Mouse (Mus musculus) gastrocnemius, postnatal 25 days (tissue): ENCODE data around the gene Sgcb. TPM values are rescaled to one million over a fixed set of nuclear protein-coding genes. Genes with fewer than 3 reads are reported as not detected.
"Not testable (repeated sequence)": the region's sequence is repeated elsewhere in the genome, so short reads cannot be mapped to it uniquely, and the experiment has no call there.

Experiments
- DNase-seq: peaks from one replicate; pipeline ENCODE4 v3.0.0; 2022
- total RNA-seq, 2 experiments: library from RNA; stranded (reverse); gene quantifications; 1 replicate in 1 of 2; 2 replicates in 1 of 2; pipeline ENCODE4 v1.2.3; 2021

The Sgcb gene
- total RNA-seq, 2 experiments from 2014 or later = 96.5 TPM

DNA sequence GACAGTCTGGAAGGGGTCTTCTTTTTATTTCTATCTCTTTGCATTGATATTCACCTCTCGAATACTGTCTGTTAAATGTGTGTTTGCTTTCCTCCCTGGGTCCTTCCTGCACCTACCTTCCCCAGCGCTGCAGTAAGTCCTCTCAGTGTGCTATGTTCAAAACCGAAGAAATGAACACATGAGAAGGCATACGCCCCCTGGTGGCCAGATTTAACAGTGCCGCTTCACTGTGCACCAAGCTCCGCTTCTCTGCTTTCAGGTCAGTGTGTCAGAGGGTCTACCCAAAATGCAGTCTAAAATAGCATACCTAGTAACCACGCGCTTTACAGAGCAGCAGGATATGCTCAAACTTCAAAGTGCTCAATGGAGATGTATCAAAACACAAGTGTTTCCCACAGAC lies 14.4 kb downstream of the Sgcb start:
- DNase-seq = peak; percentile 31

DNA sequence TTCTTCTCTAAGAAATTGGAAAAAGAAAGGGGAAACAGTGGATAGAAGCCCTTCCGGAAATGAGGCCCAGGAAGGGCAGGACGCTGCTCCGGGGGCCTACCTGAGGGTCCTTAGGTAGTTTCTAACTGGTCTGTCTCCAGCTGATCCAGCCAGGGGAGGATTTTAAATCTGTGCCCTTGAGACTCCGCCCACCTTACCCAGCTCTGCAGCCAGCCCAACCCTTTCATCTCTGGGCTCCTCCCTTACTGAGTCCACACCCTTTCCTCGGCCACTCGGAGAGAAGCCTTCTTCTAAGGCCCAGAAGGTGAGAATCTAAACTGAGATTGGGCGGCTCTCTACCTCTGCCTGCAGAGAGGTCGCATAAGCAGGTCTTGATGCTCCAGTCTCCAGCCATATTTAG lies 15.3 kb downstream of the Sgcb start, which contains the start of gene Lrrc66:
Gene Lrrc66 (minus strand): TSS at position 236 of the 400 bp plus-strand sequence.
- DNase-seq = no peak

DNA sequence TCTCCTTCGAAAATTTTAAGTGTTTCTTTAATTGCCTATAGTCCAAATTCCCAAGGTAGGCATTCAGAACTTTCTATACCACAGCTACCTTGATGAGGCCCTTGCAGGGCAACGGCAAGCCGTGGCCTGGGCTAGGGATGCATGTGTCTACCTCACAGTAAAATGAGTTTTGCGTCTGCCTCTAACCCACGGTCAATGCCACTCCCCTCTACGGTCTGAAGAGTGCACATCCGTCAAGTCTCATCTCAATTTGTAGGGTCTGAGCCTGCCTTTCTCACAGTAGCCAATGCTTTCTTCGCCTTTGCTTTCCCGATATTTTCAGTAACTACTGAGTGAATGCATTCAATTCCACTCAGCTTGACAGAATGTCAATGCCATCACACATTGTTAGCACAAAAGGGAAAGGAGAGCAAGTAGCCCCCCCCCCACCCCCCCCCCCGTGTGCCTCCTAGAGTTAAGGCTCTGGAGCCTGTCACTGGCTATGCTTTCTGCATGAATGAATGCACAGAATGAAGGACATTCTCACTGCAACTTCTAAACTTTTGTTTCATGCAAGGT lies 16.5 kb downstream of the Sgcb start:
- no peak for DNase-seq

DNA sequence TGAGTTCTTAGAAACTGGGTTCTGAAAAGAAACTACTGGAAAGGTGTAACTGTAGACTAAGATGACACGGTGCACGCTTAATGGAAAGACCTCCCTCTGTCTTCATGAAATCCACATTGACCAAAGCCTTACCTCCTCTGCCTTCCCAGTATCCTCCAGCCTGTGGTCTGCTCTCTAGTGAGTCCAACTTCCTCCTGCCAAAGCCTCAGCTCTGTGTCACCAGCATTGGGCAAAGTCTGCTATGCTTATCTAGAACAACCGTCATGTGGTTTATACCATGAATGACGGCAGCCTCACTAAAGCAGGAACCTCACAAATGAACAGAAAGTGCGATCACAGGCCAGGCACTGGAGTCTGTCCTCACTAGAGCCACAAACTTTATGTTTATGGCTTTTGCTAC lies 17.4 kb downstream of the Sgcb start:
- no peak for DNase-seq

DNA sequence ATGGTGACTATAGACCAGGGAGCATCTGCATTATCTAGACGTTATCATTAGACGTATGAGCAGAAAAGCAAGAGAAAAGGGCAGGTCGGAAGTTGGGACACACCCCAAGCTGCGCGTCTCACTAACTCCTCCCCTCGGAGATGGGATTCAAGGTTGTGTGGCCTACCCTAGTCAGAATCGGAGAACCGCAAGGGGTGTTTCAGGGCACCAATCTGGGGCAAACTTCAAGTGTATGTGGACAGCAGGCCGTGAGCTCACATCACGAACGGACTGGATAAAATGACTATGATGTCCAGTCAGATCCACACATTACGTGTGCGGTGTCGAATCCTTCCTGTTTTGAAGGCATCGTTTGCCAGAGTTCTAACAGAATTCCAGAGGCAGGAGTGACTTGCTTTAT lies 19.6 kb downstream of the Sgcb start:
- DNase-seq = no peak

DNA sequence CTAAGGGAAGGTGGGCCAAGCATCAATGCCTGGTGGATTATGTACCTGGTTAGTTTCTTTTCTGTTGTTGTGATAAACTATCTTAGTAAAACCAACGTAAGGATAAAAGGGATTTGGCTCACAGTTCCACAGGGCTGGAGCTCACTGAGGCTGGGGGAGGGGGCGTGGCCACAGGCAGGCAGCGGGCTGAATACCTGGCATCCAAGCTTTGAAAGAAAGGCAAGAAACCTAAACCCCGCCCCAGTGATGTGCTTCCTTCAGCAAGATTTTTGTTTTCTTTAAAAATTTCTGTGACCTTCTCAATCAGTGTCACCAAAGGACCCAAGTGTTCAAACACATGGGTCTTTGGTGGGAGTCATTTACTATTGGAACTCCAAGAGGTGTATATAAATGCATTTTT lies 20.0 kb downstream of the Sgcb start:
- DNase-seq = no peak

DNA sequence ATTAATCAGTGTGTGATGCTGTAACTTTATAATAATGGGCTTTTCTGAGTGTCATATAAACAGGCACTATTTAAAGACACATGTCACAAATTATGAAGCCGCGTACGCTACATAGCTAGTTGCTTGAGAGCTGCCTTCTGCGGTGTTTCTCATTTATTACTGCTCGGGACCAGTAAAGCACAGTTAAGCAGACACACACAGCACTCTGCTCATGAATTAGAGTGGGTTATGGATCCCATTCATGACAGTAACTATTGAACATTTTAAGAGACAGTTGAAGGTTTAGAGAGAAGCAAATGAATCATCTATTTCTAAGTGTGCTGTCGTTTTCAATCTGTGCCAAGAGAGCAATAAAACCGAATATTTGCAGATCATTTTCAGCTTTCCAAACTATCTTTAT lies 20.7 kb downstream of the Sgcb start:
- DNase-seq = no peak

DNA sequence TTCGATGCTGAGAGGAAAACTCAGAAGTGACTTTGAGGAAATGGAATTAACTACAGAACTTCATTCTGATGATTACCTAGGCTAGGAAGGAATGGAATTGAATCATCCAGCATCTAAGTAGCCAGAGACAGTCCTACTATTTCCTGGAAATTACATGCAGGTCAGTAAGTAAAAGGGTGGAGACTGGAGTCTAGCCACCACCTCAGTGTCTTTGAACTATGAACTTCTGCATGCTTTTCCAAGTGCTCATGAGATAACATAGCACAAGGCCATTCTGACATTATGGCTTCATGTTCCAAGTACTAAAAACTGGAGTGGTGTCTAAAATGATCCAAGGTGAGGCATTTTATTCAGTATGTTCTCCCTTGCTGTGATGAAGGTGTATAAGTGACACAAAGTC lies 22.1 kb downstream of the Sgcb start:
- no peak for DNase-seq

DNA sequence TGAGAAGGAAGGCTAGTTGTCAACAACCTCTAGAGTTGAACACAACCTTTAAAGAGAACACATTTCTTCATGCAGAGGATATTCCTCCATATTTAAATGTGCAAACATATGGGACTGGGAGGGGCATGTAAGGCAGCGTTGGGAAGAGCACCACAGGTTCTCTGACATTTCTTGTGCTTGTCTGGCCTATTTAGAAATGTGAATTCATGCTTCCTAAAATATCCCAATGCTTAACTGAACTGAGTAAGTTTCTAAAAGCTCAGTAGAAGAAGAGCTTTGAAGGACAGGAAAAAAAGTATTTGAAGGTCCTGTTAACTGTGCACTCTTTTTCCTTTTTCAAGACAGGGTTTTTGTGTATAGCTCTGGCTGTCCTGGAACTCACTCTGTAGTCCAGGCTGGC lies 28.6 kb downstream of the Sgcb start:
- no peak for DNase-seq

DNA sequence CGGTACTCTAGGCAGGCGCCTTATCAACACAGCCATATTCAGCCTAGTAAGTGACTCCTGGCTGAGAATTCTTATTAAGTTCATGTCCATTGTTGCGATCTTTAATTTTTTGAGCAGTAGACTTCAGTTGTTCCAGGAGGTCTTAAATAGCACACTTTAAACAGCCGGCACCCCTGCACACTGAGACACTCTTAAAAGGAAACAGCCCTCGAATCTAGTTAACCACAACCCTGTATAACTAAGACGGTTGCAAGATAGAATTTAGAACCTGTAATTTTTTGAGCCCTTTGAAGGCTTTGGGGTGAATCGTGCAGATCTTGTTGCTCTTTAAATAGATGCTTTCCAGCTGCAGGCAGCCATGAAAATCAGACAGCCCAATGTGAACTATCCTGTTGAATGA lies 32.4 kb downstream of the Sgcb start:
- DNase-seq = no peak

DNA sequence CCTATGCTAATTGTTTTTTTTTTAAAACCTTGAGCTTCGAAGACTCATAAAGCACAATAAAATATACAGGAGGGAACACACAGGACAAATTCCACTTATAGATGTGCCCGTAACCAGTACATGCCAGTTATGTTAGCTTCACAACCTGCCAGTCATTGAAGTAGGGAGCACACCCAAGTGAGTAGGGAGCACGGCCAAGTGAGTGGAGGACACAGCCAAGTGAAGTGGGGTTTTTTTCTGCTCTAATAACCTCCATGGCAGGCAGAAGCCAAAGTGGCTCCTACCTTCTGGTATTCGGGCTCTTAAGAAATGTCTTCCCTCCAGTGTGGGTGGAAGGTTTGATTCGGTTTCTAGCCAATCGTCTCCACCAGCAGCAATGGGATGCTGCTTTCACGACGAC lies 34.3 kb downstream of the Sgcb start:
- no peak for DNase-seq

DNA sequence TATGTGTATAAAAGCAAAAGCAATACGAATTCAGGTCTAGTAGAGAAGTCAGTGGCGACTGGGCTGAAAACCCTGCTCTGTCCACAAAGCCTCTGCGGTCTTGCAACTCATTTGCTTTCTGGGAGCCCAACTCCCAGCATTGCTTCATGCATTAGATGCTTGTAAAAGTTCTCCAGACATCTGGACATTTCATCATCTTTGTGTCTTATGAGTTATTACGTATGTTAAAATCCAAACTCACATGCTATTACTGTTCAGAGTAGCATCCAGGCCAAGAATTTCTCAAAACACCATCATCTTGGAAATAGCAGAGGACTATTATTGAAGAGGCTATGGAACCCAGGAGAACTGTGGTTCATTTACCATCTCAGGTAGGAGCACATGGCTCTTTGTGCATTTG lies 36.5 kb downstream of the Sgcb start:
- DNase-seq = no peak

DNA sequence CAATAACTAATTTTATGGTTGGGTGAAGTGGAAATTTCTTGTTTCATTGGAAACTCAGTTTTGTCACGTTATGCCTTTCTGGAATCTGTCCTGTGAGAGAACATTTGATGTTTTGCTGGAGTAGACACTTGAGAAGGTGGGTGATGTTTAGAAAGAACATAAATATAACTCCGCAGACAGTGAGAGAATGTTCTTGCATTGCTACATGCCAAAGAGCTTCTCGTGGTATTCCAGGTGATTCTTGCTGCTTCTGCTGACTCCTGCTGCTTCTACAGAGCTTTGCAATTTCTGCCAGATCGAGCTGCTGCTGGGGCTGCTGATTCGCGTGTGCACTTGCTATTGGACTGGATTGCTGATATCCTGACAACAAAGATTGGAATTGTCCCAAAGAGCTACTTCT lies 42.6 kb downstream of the Sgcb start:
- DNase-seq = no peak

DNA sequence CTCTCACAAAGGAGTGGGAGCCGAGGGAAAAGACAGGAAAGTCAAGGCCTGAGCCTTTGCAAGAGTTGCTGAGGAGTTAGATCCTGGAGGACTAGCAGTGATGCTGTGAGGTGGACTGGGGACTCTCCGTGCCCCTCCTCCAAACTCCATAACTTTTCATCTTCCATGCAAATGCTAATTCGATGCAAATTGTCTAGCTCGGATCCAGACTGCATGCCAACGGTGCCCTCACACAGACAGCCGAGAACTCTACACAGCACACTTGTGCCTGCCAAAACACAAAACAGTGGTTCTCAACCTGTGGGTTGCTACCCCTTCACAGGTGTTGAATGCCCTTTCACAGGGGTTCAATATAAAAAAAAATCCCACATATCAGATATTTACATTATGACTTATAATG lies 43.0 kb downstream of the Sgcb start:
- no peak for DNase-seq

DNA sequence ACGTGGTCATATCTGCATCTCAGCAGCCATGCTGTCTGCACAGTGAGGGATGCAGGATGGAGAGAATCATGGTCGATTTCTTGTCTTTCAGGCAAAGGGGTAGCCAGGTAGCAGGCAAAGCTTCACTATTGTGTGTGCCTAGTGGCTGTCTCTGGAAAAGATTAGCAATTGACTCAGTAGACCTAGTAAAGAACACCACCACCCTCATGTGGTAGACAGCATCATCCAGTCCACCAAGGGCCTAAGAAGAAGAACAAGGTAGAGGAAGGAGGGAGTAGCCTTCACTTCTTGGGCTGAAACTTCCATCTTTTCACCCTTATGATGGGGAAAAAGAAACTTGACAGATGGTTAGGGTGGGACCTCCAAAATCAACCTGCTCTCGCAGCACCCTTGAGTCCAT lies 44.7 kb downstream of the Sgcb start:
- DNase-seq = no peak

DNA sequence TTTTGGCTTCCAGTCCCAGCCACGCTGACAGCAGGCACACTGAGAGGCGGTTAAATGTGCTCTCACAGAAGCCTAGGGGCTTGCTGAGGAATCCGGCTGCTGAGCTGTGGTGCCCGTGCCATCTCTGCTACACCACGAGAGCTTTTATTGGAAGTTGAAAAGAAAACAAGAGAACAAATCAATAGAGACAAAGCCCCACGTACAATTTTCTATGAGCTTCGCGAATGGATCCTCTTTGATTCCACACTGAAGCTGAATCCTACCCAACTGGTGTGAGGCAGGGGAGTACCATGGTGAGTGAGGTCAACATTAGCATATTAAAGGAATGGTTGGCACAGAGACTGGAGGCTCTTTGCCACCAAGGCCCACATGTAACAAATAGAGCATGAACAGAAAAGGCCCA lies 46.2 kb downstream of the Sgcb start:
- DNase-seq = no peak

DNA sequence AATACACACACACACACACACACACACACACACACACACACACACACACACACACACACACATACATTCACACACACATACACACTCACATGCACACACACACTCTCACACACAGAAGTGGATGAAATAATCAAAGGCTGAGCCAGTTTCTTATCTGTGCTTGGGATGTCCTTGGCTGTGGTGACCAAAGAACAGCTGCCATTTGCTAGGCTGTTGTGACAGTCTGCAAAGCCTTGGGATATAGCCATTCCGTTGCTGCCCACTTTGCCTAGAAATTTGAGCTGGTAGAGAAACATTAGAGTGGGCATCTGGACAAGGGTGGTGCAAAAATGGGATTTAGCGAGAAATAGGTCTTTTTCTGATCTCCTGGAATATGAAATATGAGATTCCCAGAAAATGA lies 47.6 kb downstream of the Sgcb start:
- DNase-seq = no peak

DNA sequence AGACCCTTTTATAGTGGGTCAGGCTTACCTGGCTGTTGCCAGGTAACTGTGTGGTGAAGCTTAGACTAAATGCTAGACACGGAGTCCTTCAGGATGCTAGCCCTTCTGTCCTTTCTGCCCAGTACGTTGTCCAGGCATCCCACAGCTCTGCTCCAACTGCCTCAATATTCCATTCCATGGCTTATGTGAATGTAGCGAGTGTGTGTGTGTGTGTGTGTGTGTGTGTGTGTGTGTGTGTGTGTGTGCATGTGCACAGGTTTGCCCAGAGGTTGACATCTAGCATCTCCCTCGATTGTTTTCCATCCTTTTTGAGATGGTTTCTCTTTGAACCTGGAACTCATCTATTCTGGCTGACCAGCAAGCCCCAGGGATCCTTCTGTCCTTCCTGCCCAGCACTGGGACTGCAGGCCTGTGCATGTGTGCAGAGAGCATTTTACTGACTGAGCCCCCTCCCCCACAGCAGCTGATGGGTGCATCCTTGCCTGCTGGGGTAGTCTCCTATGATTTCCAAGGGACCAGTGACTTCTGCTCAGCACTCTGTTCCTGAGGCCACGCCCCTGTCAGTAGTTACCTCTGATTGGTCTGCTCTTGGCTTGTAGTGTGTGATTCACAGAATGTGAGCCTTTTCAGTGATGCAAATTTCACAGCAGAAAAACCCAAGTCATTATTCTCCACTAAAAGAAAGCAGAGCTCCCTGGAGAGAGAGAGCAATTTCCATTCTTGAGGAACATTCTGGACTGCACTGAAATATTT lies 48.5 kb downstream of the Sgcb start:
- DNase-seq = no peak

DNA sequence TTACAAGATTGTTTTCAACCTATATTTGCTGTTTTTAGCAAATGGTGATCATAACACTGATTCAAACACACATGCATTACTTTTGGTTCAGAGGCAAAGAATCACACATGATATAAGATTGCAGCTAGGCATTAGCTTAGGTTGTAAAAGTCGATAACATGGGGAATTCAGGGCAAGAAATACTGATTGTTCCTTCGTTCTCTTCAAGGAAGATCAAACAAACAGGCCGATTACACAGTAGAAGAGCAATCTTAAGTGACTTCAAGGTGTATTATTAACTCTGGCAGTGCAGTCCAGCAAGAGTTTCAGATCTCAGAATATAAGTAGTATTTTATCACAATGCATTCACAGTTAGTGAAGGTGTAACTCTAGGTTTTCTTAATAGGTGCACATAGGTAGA lies 60.5 kb downstream of the Sgcb start:
- no peak for DNase-seq

DNA sequence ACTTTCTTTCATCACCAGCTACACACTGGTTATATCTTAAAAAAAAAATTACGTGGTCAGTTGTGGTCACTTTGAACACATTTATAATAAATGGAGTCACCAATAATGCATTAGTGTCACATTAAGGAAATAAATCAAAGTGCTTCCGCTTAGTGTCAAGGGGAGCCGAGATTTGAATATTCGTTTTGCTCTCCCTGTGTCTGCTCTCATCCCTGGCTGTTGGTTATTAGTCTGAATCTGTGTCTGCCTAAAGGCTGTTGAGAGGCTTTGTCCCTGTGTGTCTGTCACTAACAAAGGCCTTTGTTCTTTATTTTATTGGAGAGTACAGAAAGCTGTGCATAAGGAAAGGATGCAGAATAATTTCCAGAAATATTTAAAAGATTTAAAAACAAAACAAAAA lies 61.0 kb downstream of the Sgcb start:
- no peak for DNase-seq

DNA sequence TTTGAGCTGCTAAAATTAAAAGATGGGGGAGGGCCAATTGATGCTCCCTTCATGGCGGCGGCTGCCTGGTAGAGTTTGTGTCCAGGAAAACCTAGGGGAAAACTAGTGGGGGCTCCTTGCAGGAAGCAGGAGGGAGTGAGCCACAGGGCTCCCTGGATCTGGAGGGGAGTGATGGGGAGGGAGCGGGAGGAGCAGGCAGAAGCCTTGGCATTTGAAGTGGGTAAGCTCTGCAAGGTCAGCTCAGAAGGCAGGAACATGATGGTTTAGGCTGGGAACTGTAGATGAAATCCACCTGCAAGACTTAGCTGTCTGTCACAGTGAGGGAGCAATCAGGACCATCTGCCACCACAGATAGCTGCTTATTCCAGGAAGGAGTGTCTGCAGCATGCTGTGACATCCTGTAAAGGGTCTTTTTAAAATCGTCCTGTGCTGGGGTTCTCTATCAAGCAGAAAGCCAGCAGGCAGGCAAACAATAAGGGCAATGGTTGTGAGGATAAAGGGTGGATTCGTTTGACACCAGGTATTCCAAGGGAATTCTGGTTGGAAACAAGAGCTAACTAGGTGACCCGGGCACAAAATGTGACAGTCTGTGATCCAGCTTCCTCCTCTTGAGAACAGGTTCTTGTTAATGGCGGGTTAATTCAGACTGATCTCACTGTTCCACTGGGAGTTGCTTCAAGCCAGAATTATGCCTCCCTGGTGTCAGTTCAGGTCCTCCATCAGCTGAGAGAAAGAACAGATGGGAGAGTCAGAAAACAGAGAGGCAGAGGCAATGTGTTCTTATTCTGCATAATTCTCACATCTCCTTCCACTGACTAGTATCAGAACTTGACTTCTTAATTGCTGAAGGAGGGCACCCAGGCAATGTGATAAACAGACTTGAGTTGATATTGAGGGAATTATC lies 62.1 kb downstream of the Sgcb start:
- no peak for DNase-seq

DNA sequence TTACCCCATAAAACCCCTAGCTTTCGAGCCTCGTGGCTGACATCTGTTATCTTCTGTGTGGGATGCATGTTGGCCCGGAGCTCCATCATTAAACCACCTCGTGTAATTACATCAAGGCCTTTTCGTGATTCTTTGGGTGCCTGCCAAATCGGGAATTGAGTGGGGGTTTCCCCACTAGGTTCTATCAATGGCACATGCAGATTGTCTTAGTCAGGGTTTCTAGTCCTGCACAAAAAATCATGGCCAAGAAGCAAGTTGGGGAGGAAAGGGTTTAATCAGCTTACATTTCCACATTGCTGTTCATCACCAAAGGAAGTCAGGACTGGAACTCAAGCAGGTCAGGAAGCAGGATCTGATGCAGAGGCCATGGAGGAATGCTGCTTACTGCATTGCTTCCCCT lies 63.6 kb downstream of the Sgcb start:
- not testable (repeated sequence) for DNase-seq
